Comparison of ENCODE assay signal across 9 mouse cellular contexts in genomic region chr13:20038463-20038862, GRCm38 (mm10). TPM values are rescaled to one million over a fixed set of nuclear protein-coding genes. Genes with fewer than 3 reads are reported as not detected.
A peak's percentile ranks its signal among the peaks of the same experiment; 100 is the strongest.
DNase-seq lines count a peak whose midpoint lies in the region; ATAC-seq and TF ChIP-seq lines count a peak whose summit lies in the region.
"Had no signal": no experiment of that assay in that cellular context is flagged by ENCODE, and none has a peak within 500 bp of the region (broad histone marks: within the 10 kb centered on the region; RNA-seq: fewer than 3 reads in every experiment).

No protein-coding gene starts in this region.

- H3K27ac ChIP-seq in liver, postnatal 0 days (ENCODE audit: low read depth) = no peak overlapping the region
- no peak overlapping the region for H3K27ac ChIP-seq in forebrain, embryonic 16.5 days (ENCODE audit: low read length)
- H3K27ac ChIP-seq: neural tube, embryonic 13.5 days had no signal

- WGBS in liver, postnatal 0 days (ENCODE audit: insufficient replicate concordance) = 23% methylated on average over 11 of the region's 11 CpGs
- 25% methylated on average over 11 of the region's 11 CpGs for WGBS in forebrain, embryonic 16.5 days

- H3K4me3 ChIP-seq in liver, postnatal 0 days (ENCODE audit: low read depth, low read length) = no peak overlapping the region
- H3K4me3 ChIP-seq in forebrain, embryonic 16.5 days (replicated peaks; ENCODE audit: low read length) = no peak overlapping the region
- H3K4me3 ChIP-seq: neural tube, embryonic 13.5 days had no signal

- ATAC-seq in liver, postnatal 0 days = no peak
- ATAC-seq in forebrain, embryonic 16.5 days = no peak

- H3K9ac ChIP-seq in liver, postnatal 0 days (replicated peaks) = no peak overlapping the region
- H3K9ac ChIP-seq in forebrain, embryonic 16.5 days (replicated peaks; ENCODE audit: low read depth, low read length) = no peak overlapping the region
- H3K9ac ChIP-seq: neural tube, embryonic 13.5 days had no signal

- H3K27me3 ChIP-seq in liver, postnatal 0 days (ENCODE audit: insufficient read depth, low read length) = no peaks in the 10 kb centered on the region
- H3K27me3 ChIP-seq in forebrain, embryonic 16.5 days (replicated peaks; ENCODE audit: control insufficient read depth, insufficient read depth, low read length) = no peaks in the 10 kb centered on the region
- H3K27me3 ChIP-seq: neural tube, embryonic 13.5 days had no signal

- H3K4me2 ChIP-seq in liver, postnatal 0 days (ENCODE audit: low read depth, low read length) = no peak overlapping the region
- no peak overlapping the region for H3K4me2 ChIP-seq in forebrain, embryonic 16.5 days (ENCODE audit: low read length)
- H3K4me2 ChIP-seq: neural tube, embryonic 13.5 days had no signal

- DNase-seq in heart, adult 11 months = peak; percentile 91
- no peak for DNase-seq in heart, postnatal 25 days (ENCODE audit: low spot score)
- DNase-seq in A20 (ENCODE audit: low read depth, low spot score) = peak; percentile 51
- peak; percentile 61 for DNase-seq in ZHBTc4 (ENCODE audit: low read depth, low spot score)
- DNase-seq in heart, adult 9 months (ENCODE audit: low spot score in 2 of 2) = peak; percentile 31 to 45
- no peak for DNase-seq in liver, postnatal 0 days
- DNase-seq in telencephalon, adult 2 months (ENCODE audit: low read depth, low spot score) = peak; percentile 32

- intact Hi-C loops in heart, postnatal 25 days (cut with DNase I) = loop anchor here (1.0 to 5.0 kb wide), 3 partner anchors 149 to 254 kb away; no protein-coding TSS in a partner anchor

- H3K9me3 ChIP-seq in liver, postnatal 0 days (ENCODE audit: low read length) = no peaks in the 10 kb centered on the region
- H3K9me3 ChIP-seq in forebrain, embryonic 16.5 days (ENCODE audit: control insufficient read depth, low read length) = no peaks in the 10 kb centered on the region
- H3K9me3 ChIP-seq: neural tube, embryonic 13.5 days had no signal

- TF ChIP-seq EP300 in liver, postnatal 0 days (IDR thresholded peaks at IDR 0.05; ENCODE audit: low read depth) = no peak

- TF ChIP-seq CTCF in liver, postnatal 0 days (IDR thresholded peaks at IDR 0.05; ENCODE audit: low read depth) = peak; percentile 70

- no peaks in the 10 kb centered on the region for H3K4me1 ChIP-seq in liver, postnatal 0 days (ENCODE audit: insufficient read depth)
- no peaks in the 10 kb centered on the region for H3K4me1 ChIP-seq in forebrain, embryonic 16.5 days (replicated peaks; ENCODE audit: control insufficient read depth, insufficient read depth, low read length)

- H3K36me3 ChIP-seq in liver, postnatal 0 days (replicated peaks; ENCODE audit: insufficient read depth, low read length) = no peaks in the 10 kb centered on the region
- H3K36me3 ChIP-seq in forebrain, embryonic 16.5 days (ENCODE audit: control insufficient read depth, insufficient read depth) = no peaks in the 10 kb centered on the region
- H3K36me3 ChIP-seq: neural tube, embryonic 13.5 days had no signal

RNA-seq across cellular contexts. Expression of gene Elmo1, which starts 51.9 kb away (rescaled TPM):
- total RNA-seq in heart, postnatal 25 days (2021) = 10 to 100 TPM in 1 of 2 experiments, 1 to 10 TPM in 1; 9.8 to 10.2 TPM
- 2.7 and 3.1 TPM in 2 replicates for polyA plus RNA-seq in liver, postnatal 0 days (2015; fragmentation: Nextera tagmentation; extraction: Ambion mirVana)
- 37.6 and 42.4 TPM in 2 replicates for polyA plus RNA-seq in forebrain, embryonic 16.5 days (2015; fragmentation: Nextera tagmentation; extraction: Ambion mirVana)

Comparison
In these comparisons a context has a peak if more than half of its experiments do, and no peak if none do; other contexts are left out.
1. DNase-seq: peak in heart, adult 11 months (single experiment), A20 (single experiment), ZHBTc4 (single experiment), heart, adult 9 months (2 of 2) and telencephalon, adult 2 months (single experiment); none in heart, postnatal 25 days (single experiment) and liver, postnatal 0 days (single experiment).